Mouse (Mus musculus): ENCODE results near the gene Pdss2. TPM values are rescaled to one million over a fixed set of nuclear protein-coding genes. Genes with fewer than 3 reads are reported as not detected.
"Not testable (repeated sequence)": the region's sequence is repeated elsewhere in the genome, so short reads cannot be mapped to it uniquely, and the experiment has no call there.

The Pdss2 gene
- polyA plus RNA-seq, 1 experiment from 2014 or later: 8.0 TPM

- Histone ChIP-seq H3K4me3 (ENCODE audit: low read depth, low read length) (no peak overlapping the region), H3K9me3 (ENCODE audit: control insufficient read depth) (no peaks in the 10 kb centered on the region), H3K4me1 (replicated peaks; ENCODE audit: control insufficient read depth, insufficient read depth, low read length) (no peaks in the 10 kb centered on the region), H3K4me2 (replicated peaks; ENCODE audit: low read depth) (no peak overlapping the region), H3K36me3 (ENCODE audit: control insufficient read depth, insufficient read depth) (no peaks in the 10 kb centered on the region), H3K27me3 (replicated peaks; ENCODE audit: control insufficient read depth, insufficient read depth, low read length) (no peaks in the 10 kb centered on the region), H3K9ac (ENCODE audit: low read depth, low read length) (no peak overlapping the region), H3K27ac (ENCODE audit: low read depth, low read length) (no peak overlapping the region)
- ATAC-seq: no peak
- 72% methylated on average over 7 of the region's 7 CpGs for WGBS
- no peak for TF ChIP-seq CTCF (IDR thresholded peaks at IDR 0.05; ENCODE audit: low read depth)
These were observed 178.5 kb downstream of the Pdss2 start for GRCm38 (mm10) chr10:43399596-43400316.

- TF ChIP-seq CTCF (IDR thresholded peaks at IDR 0.05; ENCODE audit: low read depth): no peak
- no peak overlapping the region for H3K9ac ChIP-seq (ENCODE audit: low read depth, low read length)
- no peak for ATAC-seq
- no peak overlapping the region for H3K27ac ChIP-seq (ENCODE audit: low read depth, low read length)
- H3K4me2 ChIP-seq (replicated peaks; ENCODE audit: low read depth): no peak overlapping the region
- no peaks in the 10 kb centered on the region for H3K9me3 ChIP-seq (ENCODE audit: control insufficient read depth)
- WGBS: 63% methylated on average over 1 of the region's 1 CpGs
- H3K4me1 ChIP-seq (replicated peaks; ENCODE audit: control insufficient read depth, insufficient read depth, low read length): no peaks in the 10 kb centered on the region
- no peak overlapping the region for H3K4me3 ChIP-seq (ENCODE audit: low read depth, low read length)
- no peaks in the 10 kb centered on the region for H3K36me3 ChIP-seq (ENCODE audit: control insufficient read depth, insufficient read depth)
- no peaks in the 10 kb centered on the region for H3K27me3 ChIP-seq (replicated peaks; ENCODE audit: control insufficient read depth, insufficient read depth, low read length)
These were observed 184.8 kb downstream of the Pdss2 start for GRCm38 (mm10) chr10:43406107-43406506.

GRCm38 (mm10) chr10:43406885-43407284 is 185.6 kb downstream of the Pdss2 start:
- no peak overlapping the region for H3K27ac ChIP-seq (ENCODE audit: low read depth, low read length)
- no peaks in the 10 kb centered on the region for H3K36me3 ChIP-seq (ENCODE audit: control insufficient read depth, insufficient read depth)
- TF ChIP-seq CTCF (IDR thresholded peaks at IDR 0.05; ENCODE audit: low read depth): no peak
- H3K4me2 ChIP-seq (replicated peaks; ENCODE audit: low read depth): peak overlapping the region; percentile 21
- no peaks in the 10 kb centered on the region for H3K4me1 ChIP-seq (replicated peaks; ENCODE audit: control insufficient read depth, insufficient read depth, low read length)
- no peak overlapping the region for H3K4me3 ChIP-seq (ENCODE audit: low read depth, low read length)
- H3K9me3 ChIP-seq (ENCODE audit: control insufficient read depth): no peaks in the 10 kb centered on the region
- 37% methylated on average over 12 of the region's 12 CpGs for WGBS
- no peaks in the 10 kb centered on the region for H3K27me3 ChIP-seq (replicated peaks; ENCODE audit: control insufficient read depth, insufficient read depth, low read length)
- ATAC-seq: 0 out of 2 replicates have a peak, but pooled peaks have one; percentile 33
- H3K9ac ChIP-seq (ENCODE audit: low read depth, low read length): 0 out of 2 replicates have a peak overlapping the region, but pooled peaks have one; percentile 7

- Histone ChIP-seq H3K36me3 (ENCODE audit: control insufficient read depth, insufficient read depth) (peaks cover 5% of the 10 kb centered on the region; the same call in 1 of the 2 replicates), H3K27ac (ENCODE audit: low read depth, low read length) (no peak overlapping the region), H3K9me3 (ENCODE audit: control insufficient read depth) (no peaks in the 10 kb centered on the region), H3K4me2 (replicated peaks; ENCODE audit: low read depth) (no peak overlapping the region), H3K4me1 (replicated peaks; ENCODE audit: control insufficient read depth, insufficient read depth, low read length) (no peaks in the 10 kb centered on the region), H3K9ac (ENCODE audit: low read depth, low read length) (no peak overlapping the region), H3K27me3 (replicated peaks; ENCODE audit: control insufficient read depth, insufficient read depth, low read length) (no peaks in the 10 kb centered on the region), H3K4me3 (ENCODE audit: low read depth, low read length) (no peak overlapping the region)
- 81% methylated on average over 10 of the region's 10 CpGs for WGBS
- TF ChIP-seq CTCF (IDR thresholded peaks at IDR 0.05; ENCODE audit: low read depth): no peak
- ATAC-seq: no peak
These were observed 188.4 kb downstream of the Pdss2 start for GRCm38 (mm10) chr10:43409506-43410230.

GRCm38 (mm10) chr10:43411164-43411563 is 189.9 kb downstream of the Pdss2 start:
- not testable (repeated sequence) for H3K27me3 ChIP-seq (replicated peaks; ENCODE audit: control insufficient read depth, insufficient read depth, low read length); H3K4me3 ChIP-seq (ENCODE audit: low read depth, low read length); ATAC-seq; H3K4me1 ChIP-seq (replicated peaks; ENCODE audit: control insufficient read depth, insufficient read depth, low read length); H3K27ac ChIP-seq (ENCODE audit: low read depth, low read length); H3K9me3 ChIP-seq (ENCODE audit: control insufficient read depth); H3K36me3 ChIP-seq (ENCODE audit: control insufficient read depth, insufficient read depth); H3K9ac ChIP-seq (ENCODE audit: low read depth, low read length); H3K4me2 ChIP-seq (replicated peaks; ENCODE audit: low read depth)
- 87% methylated on average over 3 of the region's 3 CpGs for WGBS

GRCm38 (mm10) chr10:43417346-43417745 is 196.1 kb downstream of the Pdss2 start:
- no peak for ATAC-seq
- H3K36me3 ChIP-seq (ENCODE audit: control insufficient read depth, insufficient read depth): peaks cover 9% of the 10 kb centered on the region; the same call in 1 of the 2 replicates
- no peak overlapping the region for H3K4me2 ChIP-seq (replicated peaks; ENCODE audit: low read depth)
- no peak overlapping the region for H3K27ac ChIP-seq (ENCODE audit: low read depth, low read length)
- 78% methylated on average over 6 of the region's 6 CpGs for WGBS
- no peaks in the 10 kb centered on the region for H3K9me3 ChIP-seq (ENCODE audit: control insufficient read depth)
- no peak for TF ChIP-seq CTCF (IDR thresholded peaks at IDR 0.05; ENCODE audit: low read depth)
- H3K4me3 ChIP-seq (ENCODE audit: low read depth, low read length): no peak overlapping the region
- H3K27me3 ChIP-seq (replicated peaks; ENCODE audit: control insufficient read depth, insufficient read depth, low read length): no peaks in the 10 kb centered on the region
- no peak overlapping the region for H3K9ac ChIP-seq (ENCODE audit: low read depth, low read length)
- H3K4me1 ChIP-seq (replicated peaks; ENCODE audit: control insufficient read depth, insufficient read depth, low read length): no peaks in the 10 kb centered on the region

Measured in intestine, postnatal 0 days (tissue).